Mouse (Mus musculus): ENCODE results near the gene Spry1.

GRCm38 (mm10) chr3:37666291-37667118 lies 26.8 kb downstream of the Spry1 start:
- TF ChIP-seq USF1 (IDR thresholded peaks at IDR 0.05; ENCODE audit: low read depth) (no peak), POLR2AphosphoS2 (IDR thresholded peaks at IDR 0.05; ENCODE audit: insufficient read length, low read depth) (no peak), POLR2A (IDR thresholded peaks at IDR 0.05; ENCODE audit: insufficient read length, low read depth) (no peak), REST (IDR thresholded peaks at IDR 0.05; ENCODE audit: insufficient read depth, insufficient read length) (no peak), MAX (IDR thresholded peaks at IDR 0.05; ENCODE audit: low read depth) (no peak), MYOD1 (IDR thresholded peaks at IDR 0.05; ENCODE audit: control insufficient read depth in 1 of 3, insufficient read length in 2 of 3, low read depth in 2 of 3) (no peak)
